Mouse (Mus musculus): ENCODE data around the gene Kctd18.

GRCm38 (mm10) chr1:57918567-57918966, 100.2 kb downstream of the Kctd18 start:
- TF ChIP-seq CTCF (IDR thresholded peaks at IDR 0.05) (no peak), EP300 (IDR thresholded peaks at IDR 0.05; ENCODE audit: insufficient read depth, low read depth, low read length) (no peak)
